Mouse (Mus musculus) heart, embryonic 12.5 days (tissue): ENCODE measurements at regions not wholly inside any gene's neighbourhood (a gene's known extent, or its start where the extent isn't known, plus 50 kb on each side); places are given as distances from the start of the nearest gene placed in this dataset.

ENCODE experiments used
- ATAC-seq: fragments of 200-750 bp; cut with Nextera tagmentation; 2 replicates; pipeline ENCODE4 v1.8.0; 2017; ENCODE audit warnings: moderate TSS enrichment, moderate library complexity; ENCODE audit not compliant: insufficient number of reproducible peaks, low FRiP score
- H3K27ac ChIP-seq: fragments of 300-500 bp; sonication (generic); 2 replicates; pipeline ENCODE4 v1.5.1; 2016; ENCODE audit warnings: mild to moderate bottlenecking, moderate library complexity; ENCODE audit not compliant: poor library complexity, severe bottlenecking
- H3K27me3 ChIP-seq: fragments of 300-500 bp; sonication (generic); replicated peaks from 2 replicates; pipeline ENCODE4 v1.6.1; 2016; ENCODE audit warnings: mild to moderate bottlenecking, moderate library complexity
- H3K36me3 ChIP-seq: fragments of 300-500 bp; sonication (generic); 2 replicates; pipeline ENCODE4 v1.6.1; 2016; ENCODE audit warnings: mild to moderate bottlenecking, moderate library complexity
- H3K4me1 ChIP-seq: fragments of 300-500 bp; sonication (generic); replicated peaks from 2 replicates; pipeline ENCODE4 v1.6.1; 2016; ENCODE audit warnings: mild to moderate bottlenecking
- H3K4me2 ChIP-seq: fragments of 300-500 bp; sonication (generic); 2 replicates; pipeline ENCODE4 v1.6.1; 2016; ENCODE audit warnings: mild to moderate bottlenecking, moderate library complexity
- H3K4me3 ChIP-seq: fragments of 300-500 bp; sonication (generic); 2 replicates; pipeline ENCODE4 v1.5.1; 2016; ENCODE audit warnings: mild to moderate bottlenecking
- H3K9ac ChIP-seq: fragments of 300-500 bp; sonication (generic); 2 replicates; pipeline ENCODE4 v1.6.1; 2016; ENCODE audit warnings: mild to moderate bottlenecking, moderate library complexity
- H3K9me3 ChIP-seq: fragments of 300-500 bp; sonication (generic); replicated peaks from 2 replicates; pipeline ENCODE4 v1.6.1; 2016; ENCODE audit warnings: mild to moderate bottlenecking, moderate library complexity
- WGBS: fragments of 180-500 bp; shearing (Covaris S2); methylation state at CpG from one replicate; pipeline ENCODE4 v1.1.7; 2016; 5-methylcytosine and 5-hydroxymethylcytosine counted together

- WGBS, result 74% methylated on average over 13 of the region's 13 CpGs
These were observed 107.5 kb upstream of the Gas2 start for GRCm38 (mm10) chr7:51754208-51754888.

DNA sequence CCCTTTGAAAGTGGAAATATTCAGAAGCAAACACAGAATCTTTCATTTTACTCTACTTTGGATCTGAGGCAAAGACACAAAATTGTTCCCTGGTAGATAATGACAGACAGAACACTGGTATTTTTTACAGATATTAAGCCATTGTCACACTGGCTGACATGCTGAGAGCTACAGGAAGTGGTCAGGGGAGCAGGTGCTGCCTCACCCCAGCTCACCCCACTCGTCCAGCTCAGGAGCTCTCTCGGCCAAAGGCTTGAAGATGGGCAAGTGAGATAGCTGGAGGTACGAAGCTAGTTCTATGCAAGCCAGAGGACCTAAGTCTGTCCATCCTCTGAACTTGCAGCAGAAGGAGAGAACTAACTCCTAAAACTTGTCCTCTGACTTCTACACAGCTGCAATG is 105.6 kb upstream of the Gas2 start:
- Histone ChIP-seq H3K9me3 (no peaks in the 10 kb centered on the region), H3K27me3 (no peaks in the 10 kb centered on the region), H3K36me3 (no peaks in the 10 kb centered on the region), H3K4me3 (no peak overlapping the region), H3K9ac (no peak overlapping the region), H3K4me2 (no peak overlapping the region), H3K27ac (no peak overlapping the region), H3K4me1 (no peaks in the 10 kb centered on the region)
- 50% methylated on average over 3 of the region's 3 CpGs for WGBS
- no peak for ATAC-seq

More at GRCm38 (mm10) chr7:51754208-51754888, 107.5 kb upstream of the Gas2 start:
- Histone ChIP-seq H3K36me3 (no peaks in the 10 kb centered on the region), H3K9ac (no peak overlapping the region), H3K4me2 (no peak overlapping the region), H3K27me3 (no peaks in the 10 kb centered on the region), H3K4me1 (no peaks in the 10 kb centered on the region), H3K4me3 (no peak overlapping the region), H3K27ac (no peak overlapping the region), H3K9me3 (no peaks in the 10 kb centered on the region)
- no peak for ATAC-seq

GRCm38 (mm10) chr7:51759536-51760153 is 102.2 kb upstream of the Gas2 start:
- H3K4me2 ChIP-seq, result no peak overlapping the region
- no peak overlapping the region for H3K9ac ChIP-seq
- H3K4me3 ChIP-seq, result no peak overlapping the region
- 64% methylated on average over 3 of the region's 3 CpGs for WGBS
- no peak for ATAC-seq
- H3K9me3 ChIP-seq, result no peaks in the 10 kb centered on the region
- H3K27me3 ChIP-seq, result no peaks in the 10 kb centered on the region
- no peak overlapping the region for H3K27ac ChIP-seq
- H3K36me3 ChIP-seq, result no peaks in the 10 kb centered on the region
- no peaks in the 10 kb centered on the region for H3K4me1 ChIP-seq

DNA sequence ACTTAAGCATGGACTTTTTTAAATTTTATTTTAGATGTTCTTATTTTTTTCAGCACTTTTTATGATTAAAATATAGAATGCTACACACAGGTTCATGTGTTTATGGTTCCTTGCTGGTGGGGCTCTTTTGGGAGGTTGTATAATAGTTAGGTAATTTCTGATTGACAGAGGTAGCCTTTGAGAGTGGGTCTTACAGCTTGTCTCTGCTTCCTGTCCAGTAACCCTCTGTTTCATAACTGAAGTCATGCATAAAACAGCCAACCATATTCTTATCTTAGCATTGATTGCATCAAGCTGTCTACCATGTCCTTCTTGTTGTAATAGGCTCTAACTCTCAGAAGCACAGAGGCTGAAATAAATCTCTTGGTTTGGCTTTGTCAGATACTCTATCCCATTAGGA is 94.7 kb upstream of the Gas2 start:
- no peaks in the 10 kb centered on the region for H3K9me3 ChIP-seq
- H3K27me3 ChIP-seq, result no peaks in the 10 kb centered on the region
- H3K9ac ChIP-seq, result no peak overlapping the region
- no peak overlapping the region for H3K4me2 ChIP-seq
- no peak overlapping the region for H3K4me3 ChIP-seq
- no peak for ATAC-seq
- H3K36me3 ChIP-seq, result no peaks in the 10 kb centered on the region
- H3K27ac ChIP-seq, result no peak overlapping the region
- no peaks in the 10 kb centered on the region for H3K4me1 ChIP-seq

DNA sequence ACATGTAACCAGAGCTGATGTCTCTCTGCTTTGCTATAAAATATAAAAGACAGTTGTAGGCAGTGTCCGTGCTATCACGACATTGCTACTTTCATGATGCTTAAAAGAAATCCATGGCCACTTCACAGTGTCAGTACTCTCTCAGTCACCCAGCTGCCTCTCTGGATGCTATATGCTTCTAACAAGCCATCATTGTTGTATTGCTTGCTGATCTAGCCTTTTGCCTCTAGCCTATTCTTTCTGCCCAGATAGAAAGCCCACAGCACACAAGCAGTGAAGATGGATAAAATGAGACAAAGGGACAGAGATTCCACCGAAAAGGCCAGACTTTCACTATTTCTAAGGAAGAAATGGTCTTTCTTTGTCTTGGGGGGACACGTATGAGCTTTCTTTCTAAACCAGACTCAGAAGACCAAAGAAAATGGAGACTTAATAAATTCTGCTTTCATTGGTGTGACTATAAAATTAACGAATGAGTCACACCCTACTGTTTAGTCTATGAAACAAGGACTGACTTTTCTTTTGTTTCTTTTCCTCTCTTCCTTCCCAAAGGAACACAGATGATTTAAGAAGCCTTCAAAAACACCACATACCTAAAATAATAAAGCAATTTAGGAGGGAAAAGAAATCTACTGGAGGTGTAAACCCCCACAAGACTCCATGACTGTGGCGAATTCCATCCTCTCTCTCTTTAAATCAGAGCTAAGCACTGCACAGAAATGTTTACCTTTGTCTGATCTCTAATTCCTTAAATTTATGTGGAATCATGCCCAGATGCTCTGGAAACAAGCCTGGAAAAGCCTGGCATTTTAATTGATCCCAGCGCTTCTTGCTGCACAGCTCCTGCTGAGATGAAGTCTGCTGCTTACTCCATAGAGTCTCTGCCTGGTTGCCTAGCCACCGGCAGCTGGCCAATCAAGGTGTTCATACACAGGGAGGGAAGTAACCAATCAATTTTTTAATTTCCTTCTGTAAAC is 89.6 kb upstream of the Gas2 start:
- ATAC-seq, result no peak
- WGBS, result 74% methylated on average over 8 of the region's 8 CpGs
- no peak overlapping the region for H3K4me2 ChIP-seq

GRCm38 (mm10) chr7:51775968-51776367 is 85.8 kb upstream of the Gas2 start:
- Histone ChIP-seq H3K4me3 (no peak overlapping the region), H3K9ac (no peak overlapping the region), H3K27me3 (no peaks in the 10 kb centered on the region), H3K36me3 (no peaks in the 10 kb centered on the region), H3K27ac (no peak overlapping the region), H3K4me1 (no peaks in the 10 kb centered on the region), H3K9me3 (no peaks in the 10 kb centered on the region), H3K4me2 (no peak overlapping the region)
- WGBS, result 62% methylated on average over 1 of the region's 1 CpGs
- ATAC-seq, result no peak

More for the DNA sequence above, 89.6 kb upstream of the Gas2 start:
- no peak overlapping the region for H3K4me3 ChIP-seq
- H3K4me1 ChIP-seq, result no peaks in the 10 kb centered on the region
- H3K36me3 ChIP-seq, result no peaks in the 10 kb centered on the region
- no peaks in the 10 kb centered on the region for H3K9me3 ChIP-seq
- no peak overlapping the region for H3K9ac ChIP-seq
- no peak overlapping the region for H3K27ac ChIP-seq
- no peaks in the 10 kb centered on the region for H3K27me3 ChIP-seq

DNA sequence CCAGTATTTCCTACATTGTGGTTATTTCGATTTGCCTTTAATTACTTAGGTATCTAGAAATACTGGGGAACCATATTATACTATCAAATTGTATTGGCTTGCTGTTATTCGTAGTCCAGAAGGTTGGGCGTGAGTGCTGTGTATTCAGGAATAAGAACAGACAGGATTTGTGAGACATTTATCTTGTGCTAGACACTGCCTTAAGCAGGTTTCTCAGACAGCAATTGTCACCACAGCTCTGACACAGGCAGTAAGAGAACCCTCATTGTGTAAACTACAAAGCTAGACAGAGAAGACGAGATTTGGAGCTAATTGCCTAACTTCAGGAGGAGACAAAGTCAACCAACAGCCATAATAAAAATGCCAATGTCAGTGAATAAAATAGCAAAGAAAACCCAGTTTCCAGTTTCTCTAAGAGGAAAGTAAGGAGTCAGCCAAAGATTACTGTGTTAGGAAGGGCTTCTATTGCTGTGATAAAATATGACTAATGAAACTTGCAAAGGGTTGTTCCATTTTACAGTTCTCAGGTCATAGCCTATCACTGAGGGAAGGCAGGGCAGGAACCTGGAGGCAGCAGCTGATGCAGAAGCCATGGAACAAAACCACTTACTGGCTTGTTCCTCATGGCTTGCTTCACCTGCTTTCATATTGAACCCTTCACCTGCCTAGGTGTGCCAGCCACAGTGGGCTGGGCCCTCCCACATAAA is 78.6 kb upstream of the Gas2 start:
- ATAC-seq, result no peak

DNA sequence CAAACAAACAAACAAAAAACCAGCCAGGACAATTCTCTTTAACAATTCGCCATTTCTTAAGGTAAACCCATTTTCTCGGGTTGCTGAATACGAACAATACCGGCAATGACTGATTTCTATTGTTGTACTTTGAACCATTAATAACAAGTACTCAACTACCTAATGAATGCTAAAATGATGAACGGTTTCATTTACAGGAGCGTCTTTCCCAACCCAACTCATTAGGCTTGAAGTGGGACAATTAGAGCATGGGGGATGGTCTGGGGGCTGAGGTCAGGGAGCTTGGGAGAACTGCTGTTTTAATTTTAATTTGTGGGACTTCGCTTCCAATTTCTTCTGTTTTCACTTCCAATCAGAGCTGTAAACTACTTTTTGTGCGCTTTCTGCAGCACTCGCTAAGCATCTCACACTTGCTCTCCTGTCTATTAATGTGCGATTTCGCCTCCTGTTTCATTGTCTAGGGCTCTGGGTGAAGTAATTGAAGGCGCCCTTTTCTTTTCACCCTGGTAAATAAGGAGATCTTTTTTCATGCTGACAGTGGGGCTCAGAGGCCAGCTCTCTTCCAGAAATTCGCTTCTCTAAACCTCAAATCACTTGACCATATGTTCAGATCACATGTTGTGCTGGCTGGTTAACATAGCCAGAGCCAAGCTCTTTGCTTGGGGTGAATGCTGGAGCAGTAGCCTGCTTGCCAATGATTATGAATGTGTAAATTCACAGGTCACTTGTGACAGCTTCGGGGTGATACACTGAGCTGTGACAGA is 77.7 kb upstream of the Gas2 start:
- Histone ChIP-seq H3K9ac (no peak overlapping the region), H3K4me2 (no peak overlapping the region), H3K9me3 (no peaks in the 10 kb centered on the region), H3K36me3 (no peaks in the 10 kb centered on the region), H3K27me3 (no peaks in the 10 kb centered on the region), H3K27ac (no peak overlapping the region), H3K4me1 (no peaks in the 10 kb centered on the region), H3K4me3 (no peak overlapping the region)
- ATAC-seq, result no peak
- 71% methylated on average over 14 of the region's 14 CpGs for WGBS

More for the DNA sequence above, 78.6 kb upstream of the Gas2 start:
- no peak overlapping the region for H3K9ac ChIP-seq
- H3K4me3 ChIP-seq, result no peak overlapping the region
- 73% methylated on average over 4 of the region's 4 CpGs for WGBS
- no peaks in the 10 kb centered on the region for H3K36me3 ChIP-seq
- H3K4me2 ChIP-seq, result no peak overlapping the region
- no peaks in the 10 kb centered on the region for H3K4me1 ChIP-seq
- no peaks in the 10 kb centered on the region for H3K9me3 ChIP-seq
- H3K27ac ChIP-seq, result no peak overlapping the region
- H3K27me3 ChIP-seq, result no peaks in the 10 kb centered on the region

- no peaks in the 10 kb centered on the region for H3K27me3 ChIP-seq
- 77% methylated on average over 17 of the region's 17 CpGs for WGBS
- no peak overlapping the region for H3K27ac ChIP-seq
- H3K4me2 ChIP-seq, result no peak overlapping the region
- no peak for ATAC-seq
- H3K9ac ChIP-seq, result no peak overlapping the region
- no peaks in the 10 kb centered on the region for H3K4me1 ChIP-seq
- H3K9me3 ChIP-seq, result no peaks in the 10 kb centered on the region
- no peak overlapping the region for H3K4me3 ChIP-seq
- H3K36me3 ChIP-seq, result no peaks in the 10 kb centered on the region
These were observed 70.9 kb upstream of the Gas2 start for GRCm38 (mm10) chr7:51790690-51791560.

GRCm38 (mm10) chr7:51791561-51791863 is 70.3 kb upstream of the Gas2 start:
- ATAC-seq, result no peak
- H3K36me3 ChIP-seq, result no peaks in the 10 kb centered on the region
- H3K4me3 ChIP-seq, result no peak overlapping the region
- H3K9me3 ChIP-seq, result no peaks in the 10 kb centered on the region
- no peak overlapping the region for H3K27ac ChIP-seq
- H3K4me2 ChIP-seq, result no peak overlapping the region
- no peak overlapping the region for H3K9ac ChIP-seq
- WGBS, result 78% methylated on average over 3 of the region's 3 CpGs
- no peaks in the 10 kb centered on the region for H3K27me3 ChIP-seq
- H3K4me1 ChIP-seq, result no peaks in the 10 kb centered on the region
